In genomic region chr4:142880323-142880759, GRCm38 (mm10) we compare ENCODE assay signal across 9 mouse cellular contexts.
DNase-seq lines count a peak whose midpoint lies in the region; ATAC-seq and TF ChIP-seq lines count a peak whose summit lies in the region.
"Had no signal": no experiment of that assay in that cellular context is flagged by ENCODE, and none has a peak within 500 bp of the region (broad histone marks: within the 10 kb centered on the region; RNA-seq: fewer than 3 reads in every experiment).

No protein-coding gene starts in this region.

- no peak overlapping the region for H3K4me2 ChIP-seq in heart, embryonic 12.5 days
- no peak overlapping the region for H3K4me2 ChIP-seq in kidney, embryonic 15.5 days
- no peak overlapping the region for H3K4me2 ChIP-seq in limb, embryonic 11.5 days (ENCODE audit: low read depth, severe bottlenecking)
- no peak overlapping the region for H3K4me2 ChIP-seq in midbrain, postnatal 0 days (ENCODE audit: low read depth, low read length, poor library complexity, severe bottlenecking)
- H3K4me2 ChIP-seq: heart, embryonic 13.5 days had no signal

- 4% methylated on average over 2 of the region's 2 CpGs for WGBS in heart, embryonic 12.5 days
- WGBS in embryonic facial prominence, embryonic 10.5 days: 10% methylated on average over 2 of the region's 2 CpGs
- 0% methylated on average over 2 of the region's 2 CpGs for WGBS in kidney, embryonic 15.5 days
- WGBS in limb, embryonic 11.5 days: 7% methylated on average over 2 of the region's 2 CpGs
- 5% methylated on average over 2 of the region's 2 CpGs for WGBS in midbrain, postnatal 0 days

- DNase-seq in heart, adult 11 months: peak; percentile 95
- DNase-seq in embryonic facial prominence, embryonic 10.5 days (ENCODE audit: low spot score): peak; percentile 84
- DNase-seq in heart, adult 8-10 months (ENCODE audit: low spot score): peak; percentile 64
- peak; percentile 84 for DNase-seq in limb, embryonic 11.5 days (ENCODE audit: low spot score)
- peak; percentile 81 for DNase-seq in midbrain, postnatal 0 days (ENCODE audit: low spot score)
- DNase-seq in testis, postnatal 14 days (ENCODE audit: low spot score): peak; percentile 48

- no peaks in the 10 kb centered on the region for H3K36me3 ChIP-seq in heart, embryonic 12.5 days
- no peaks in the 10 kb centered on the region for H3K36me3 ChIP-seq in embryonic facial prominence, embryonic 10.5 days (replicated peaks)
- H3K36me3 ChIP-seq in kidney, embryonic 15.5 days: no peaks in the 10 kb centered on the region
- H3K36me3 ChIP-seq in limb, embryonic 11.5 days (ENCODE audit: control insufficient read depth, insufficient read depth, low read length): no peaks in the 10 kb centered on the region
- H3K36me3 ChIP-seq in midbrain, postnatal 0 days (ENCODE audit: insufficient read depth, low read length): no peaks in the 10 kb centered on the region
- H3K36me3 ChIP-seq: heart, embryonic 13.5 days had no signal

- H3K27me3 ChIP-seq in heart, embryonic 12.5 days (replicated peaks): no peaks in the 10 kb centered on the region
- 0 out of 2 replicates have a peak, but pooled peaks cover 4% of the 10 kb centered on the region for H3K27me3 ChIP-seq in embryonic facial prominence, embryonic 10.5 days (replicated peaks; ENCODE audit: low read depth, poor library complexity, severe bottlenecking)
- no peaks in the 10 kb centered on the region for H3K27me3 ChIP-seq in kidney, embryonic 15.5 days
- H3K27me3 ChIP-seq in limb, embryonic 11.5 days (ENCODE audit: control insufficient read depth, insufficient read depth, low read length): no peaks in the 10 kb centered on the region
- no peaks in the 10 kb centered on the region for H3K27me3 ChIP-seq in midbrain, postnatal 0 days (ENCODE audit: insufficient read depth, low read length)

- H3K4me1 ChIP-seq in heart, embryonic 12.5 days (replicated peaks): no peaks in the 10 kb centered on the region
- peaks cover 9% of the 10 kb centered on the region for H3K4me1 ChIP-seq in embryonic facial prominence, embryonic 10.5 days
- peaks cover 6% of the 10 kb centered on the region; the same call in 1 of the 2 replicates for H3K4me1 ChIP-seq in kidney, embryonic 15.5 days
- H3K4me1 ChIP-seq in limb, embryonic 11.5 days (ENCODE audit: control insufficient read depth, insufficient read depth, low read length): no peaks in the 10 kb centered on the region
- H3K4me1 ChIP-seq in midbrain, postnatal 0 days (ENCODE audit: insufficient read depth, low read length): no peaks in the 10 kb centered on the region
- H3K4me1 ChIP-seq: heart, embryonic 13.5 days had no signal

- H3K9me3 ChIP-seq in heart, embryonic 12.5 days (replicated peaks): no peaks in the 10 kb centered on the region
- no peaks in the 10 kb centered on the region for H3K9me3 ChIP-seq in embryonic facial prominence, embryonic 10.5 days
- no peaks in the 10 kb centered on the region for H3K9me3 ChIP-seq in kidney, embryonic 15.5 days (replicated peaks)
- no peaks in the 10 kb centered on the region for H3K9me3 ChIP-seq in limb, embryonic 11.5 days (ENCODE audit: control insufficient read depth, low read length)
- no peaks in the 10 kb centered on the region for H3K9me3 ChIP-seq in midbrain, postnatal 0 days (ENCODE audit: low read length)
- H3K9me3 ChIP-seq: heart, embryonic 13.5 days had no signal

- H3K4me3 ChIP-seq in heart, embryonic 12.5 days: no peak overlapping the region
- no peak overlapping the region for H3K4me3 ChIP-seq in embryonic facial prominence, embryonic 10.5 days
- H3K4me3 ChIP-seq in kidney, embryonic 15.5 days (replicated peaks): no peak overlapping the region
- H3K4me3 ChIP-seq in limb, embryonic 11.5 days (ENCODE audit: low read depth, low read length): no peak overlapping the region
- no peak overlapping the region for H3K4me3 ChIP-seq in midbrain, postnatal 0 days (ENCODE audit: low read depth, low read length)
- H3K4me3 ChIP-seq: heart, embryonic 13.5 days had no signal

- H3K9ac ChIP-seq in heart, embryonic 12.5 days: no peak overlapping the region
- H3K9ac ChIP-seq in kidney, embryonic 15.5 days: no peak overlapping the region
- no peak overlapping the region for H3K9ac ChIP-seq in limb, embryonic 11.5 days (ENCODE audit: low read length)
- H3K9ac ChIP-seq in midbrain, postnatal 0 days (replicated peaks; ENCODE audit: low read length, poor library complexity, severe bottlenecking): no peak overlapping the region
- H3K9ac ChIP-seq: heart, embryonic 13.5 days had no signal

- no peak for ATAC-seq in heart, embryonic 12.5 days (ENCODE audit: insufficient number of reproducible peaks, low FRiP score)
- ATAC-seq in kidney, embryonic 15.5 days (replicated peaks; ENCODE audit: low FRiP score): peak; percentile 74; the same call in 1 of the 2 replicates
- peak; percentile 66; the same call in 1 of the 2 replicates for ATAC-seq in limb, embryonic 11.5 days (ENCODE audit: insufficient number of reproducible peaks, low FRiP score, low TSS enrichment, low read depth)
- ATAC-seq in midbrain, postnatal 0 days (ENCODE audit: low FRiP score): peak; percentile 20; the same call in 1 of the 2 replicates

- TF ChIP-seq CTCF in midbrain, postnatal 0 days (IDR thresholded peaks at IDR 0.05): peak; percentile 75

- H3K27ac ChIP-seq in heart, embryonic 12.5 days (ENCODE audit: poor library complexity, severe bottlenecking): no peak overlapping the region
- H3K27ac ChIP-seq in embryonic facial prominence, embryonic 10.5 days (replicated peaks): peak overlapping the region; percentile 40; the same call in 1 of the 2 replicates
- no peak overlapping the region for H3K27ac ChIP-seq in kidney, embryonic 15.5 days
- H3K27ac ChIP-seq in limb, embryonic 11.5 days (replicated peaks; ENCODE audit: low read depth, low read length): no peak overlapping the region
- H3K27ac ChIP-seq in midbrain, postnatal 0 days (ENCODE audit: low read depth, low read length): no peak overlapping the region
- H3K27ac ChIP-seq: heart, embryonic 13.5 days had no signal
